Mouse (Mus musculus) liver, adult 2 months (tissue): Measurements from ENCODE around the gene Wasl.

Source experiments
- CTCF ChIP-seq: fragments of 200-500 bp; IDR thresholded peaks from 2 replicates; pipeline ENCODE4 v1.5.1; 2011; ENCODE audit warnings: low read depth, low read length, control low read depth
- POLR2A ChIP-seq: fragments of 200-500 bp; IDR thresholded peaks from 2 replicates; pipeline ENCODE4 v1.6.1; 2011; ENCODE audit warnings: low read length, control low read depth; ENCODE audit not compliant: insufficient read depth; ENCODE audit errors: extremely low read depth

- TF ChIP-seq CTCF = no peak
- TF ChIP-seq POLR2A = no peak
These were observed 2.3 kb downstream of the Wasl start for GRCm38 (mm10) chr6:24662483-24662882.
